Mouse (Mus musculus) thymus, adult 2 months (tissue): ENCODE measurements around the gene Bhlhe41.

Experiments
- CTCF ChIP-seq: fragments of 200-500 bp; IDR thresholded peaks from 2 replicates; pipeline ENCODE4 v1.5.1; 2012; ENCODE audit warnings: mild to moderate bottlenecking, control low read depth, low read length, moderate library complexity, borderline replicate concordance; ENCODE audit not compliant: control insufficient read depth, poor library complexity, insufficient read depth; ENCODE audit errors: extremely low read depth
- POLR2A ChIP-seq: fragments of 200-500 bp; IDR thresholded peaks from 2 replicates; pipeline ENCODE4 v1.6.1; 2012; ENCODE audit warnings: mild to moderate bottlenecking, low read length, control low read depth, moderate library complexity; ENCODE audit not compliant: control insufficient read depth, poor library complexity, insufficient read depth; ENCODE audit errors: extremely low read depth

DNA sequence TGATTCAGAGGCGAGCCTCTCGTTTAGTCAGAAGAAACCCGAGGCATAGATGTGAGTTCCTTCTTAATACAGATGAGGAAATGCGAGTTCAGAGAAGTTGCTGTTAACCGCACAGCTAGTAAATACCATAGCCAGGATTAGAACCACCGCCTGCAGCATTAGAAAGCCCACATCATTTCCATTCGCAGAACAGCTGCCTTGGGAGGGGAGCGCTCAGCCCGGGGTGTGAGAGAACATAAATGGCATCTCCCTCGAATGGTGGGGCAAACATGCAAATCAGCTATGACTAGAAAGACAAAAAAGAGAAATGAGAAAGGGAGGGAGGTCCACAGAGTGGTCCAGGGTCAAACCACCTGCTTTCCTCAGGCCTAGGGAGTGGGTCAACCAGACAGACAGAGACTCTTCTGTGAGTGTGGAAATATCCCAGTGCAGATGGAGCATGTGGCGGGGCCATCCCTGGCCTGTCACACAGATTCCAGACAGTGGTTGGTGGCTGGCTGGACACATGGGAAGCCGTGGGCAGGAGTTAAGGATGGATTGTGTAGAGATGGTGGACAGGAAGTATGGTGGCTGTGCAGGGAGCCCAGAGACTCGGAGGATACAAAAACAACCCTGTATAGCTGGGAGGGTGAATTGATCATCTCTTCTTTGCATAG, 28.1 kb upstream of the Bhlhe41 start:
- TF ChIP-seq POLR2A = no peak
- TF ChIP-seq CTCF = no peak
